Mouse (Mus musculus): ENCODE results near the gene Zbtb20.

The Zbtb20 gene

DNA sequence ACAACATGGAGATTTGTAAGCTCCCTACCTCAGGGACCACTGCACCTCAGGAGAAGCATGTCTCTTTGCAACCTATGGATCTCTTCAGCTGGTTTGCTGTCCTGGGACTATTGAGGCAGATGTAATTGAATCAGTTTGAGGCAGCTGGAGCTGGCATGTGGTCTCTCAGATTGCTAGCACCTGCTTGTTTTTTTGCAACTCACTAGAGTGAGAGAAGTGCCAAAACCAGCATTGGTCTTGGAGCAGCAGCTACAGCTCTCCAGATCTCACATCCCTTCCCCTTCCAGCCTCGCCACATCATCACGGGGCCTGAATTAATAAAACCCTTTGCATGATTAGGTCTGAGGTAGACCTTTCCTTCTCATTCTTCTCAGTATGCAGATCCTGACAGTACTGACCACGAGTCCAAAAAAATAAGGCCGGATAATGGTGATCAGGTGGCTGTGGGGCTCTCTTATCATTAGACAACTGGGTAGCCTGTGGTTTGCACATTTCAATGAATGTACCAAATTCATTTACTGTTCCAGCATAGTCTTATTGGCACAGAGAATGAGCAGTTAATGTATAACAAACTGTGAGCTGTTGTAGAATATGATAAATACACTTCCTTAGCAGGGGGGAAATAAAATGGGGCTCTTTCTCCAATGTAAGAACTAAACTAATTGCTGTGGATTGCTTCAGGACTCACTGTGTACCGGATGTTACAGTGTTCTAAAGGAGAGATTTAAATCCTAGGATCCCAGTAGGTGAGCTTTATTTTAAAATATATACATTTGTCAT is 205.4 kb downstream of the Zbtb20 start:
- DNase-seq (ENCODE audit: low spot score): no peak

DNA sequence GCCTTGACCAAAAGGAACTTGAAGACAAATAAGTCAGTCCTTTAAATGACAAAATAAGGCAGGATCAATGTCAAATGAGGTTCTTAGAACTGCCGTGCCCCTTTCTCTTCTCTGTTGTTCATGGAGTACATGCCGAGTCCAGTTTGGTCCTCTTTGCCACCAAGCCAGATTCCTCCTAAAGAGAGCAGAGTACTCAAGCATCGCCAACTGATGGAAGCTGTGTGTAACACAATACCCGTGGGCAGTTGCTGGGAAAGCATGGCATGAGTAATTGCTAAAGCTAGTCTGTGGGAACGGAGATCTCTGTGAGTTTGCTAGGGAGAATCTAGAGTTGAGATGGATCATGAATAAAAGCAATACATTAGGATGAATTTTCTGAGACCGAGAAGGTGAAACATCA is 206.3 kb downstream of the Zbtb20 start:
- DNase-seq (ENCODE audit: low spot score): no peak

DNA sequence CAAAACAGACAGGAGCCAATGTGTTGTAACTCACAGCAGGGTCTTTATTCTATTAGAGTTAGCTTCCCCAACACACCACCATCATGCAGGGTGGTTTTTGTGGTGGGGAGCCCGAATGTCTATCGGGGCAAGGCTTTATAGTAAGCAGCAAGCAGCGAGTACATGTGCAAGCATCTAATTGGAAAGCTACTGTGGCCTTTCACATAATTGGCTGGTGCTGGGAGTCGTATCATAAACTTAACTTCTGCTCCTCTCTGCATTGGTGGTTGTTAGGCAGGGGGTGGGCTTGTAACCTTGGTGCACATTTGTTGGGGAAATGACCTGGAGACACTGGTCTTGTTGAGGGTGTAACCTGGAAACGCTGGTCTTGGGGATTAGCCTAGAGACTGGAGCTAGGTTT is 207.1 kb downstream of the Zbtb20 start:
- DNase-seq (ENCODE audit: low spot score): no peak

DNA sequence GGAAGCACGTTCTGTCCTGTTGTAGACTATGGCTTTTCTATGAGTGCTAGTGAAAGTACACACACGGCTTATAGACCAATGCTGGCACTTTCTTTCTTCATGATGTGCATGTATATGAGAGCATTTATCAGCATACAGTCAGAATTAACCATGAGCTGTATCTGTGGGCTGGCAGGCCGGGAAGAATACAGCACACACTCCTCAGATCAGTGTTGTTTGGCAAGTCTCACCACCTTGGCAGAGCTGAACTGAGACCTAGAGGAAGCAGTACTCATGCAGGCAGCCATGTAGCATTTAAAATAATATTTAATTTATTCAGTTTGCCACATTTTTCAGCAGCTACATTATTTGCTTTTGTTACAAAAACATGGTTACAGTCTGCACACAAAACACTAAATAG is 214.5 kb downstream of the Zbtb20 start:
- no peak for DNase-seq (ENCODE audit: low spot score)

DNA sequence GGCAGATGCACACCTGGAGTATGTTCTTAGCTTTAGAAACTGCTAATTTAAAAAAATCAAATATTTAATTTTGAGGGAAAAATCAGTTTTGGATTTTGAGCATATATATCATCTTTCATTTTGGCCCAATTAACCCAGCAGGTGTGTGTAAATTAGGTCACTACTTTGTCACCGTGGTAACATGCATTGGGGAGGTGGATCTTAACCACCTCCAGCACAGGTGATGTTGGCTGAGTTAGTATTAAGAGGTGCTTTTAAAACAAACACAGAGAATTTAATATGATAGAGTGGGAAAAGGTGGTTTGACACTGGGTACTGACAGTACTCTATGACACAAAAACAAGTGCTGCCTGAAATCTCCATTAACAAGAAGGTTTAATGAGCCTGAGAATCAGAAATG is 218.5 kb downstream of the Zbtb20 start:
- no peak for DNase-seq (ENCODE audit: low spot score)

DNA sequence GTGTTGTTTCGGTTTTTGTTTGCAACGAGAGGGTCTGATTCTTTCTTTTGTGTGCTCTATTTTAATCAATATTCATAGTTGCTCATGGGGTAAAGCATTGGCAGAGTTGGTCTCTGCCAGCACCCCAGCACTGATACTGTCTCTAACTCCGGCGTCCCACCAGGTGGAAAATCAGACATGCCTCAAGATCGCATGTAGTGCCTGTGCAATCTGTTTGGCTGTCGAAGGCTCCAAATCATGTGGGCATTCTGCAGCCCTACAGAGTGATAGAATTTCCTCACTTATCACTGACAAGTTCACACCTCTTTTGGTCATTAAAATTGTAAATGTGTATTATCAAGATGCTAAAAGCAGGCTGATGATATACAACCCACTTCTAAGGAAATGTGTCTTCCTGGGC is 219.1 kb downstream of the Zbtb20 start:
- DNase-seq (ENCODE audit: low spot score): no peak

DNA sequence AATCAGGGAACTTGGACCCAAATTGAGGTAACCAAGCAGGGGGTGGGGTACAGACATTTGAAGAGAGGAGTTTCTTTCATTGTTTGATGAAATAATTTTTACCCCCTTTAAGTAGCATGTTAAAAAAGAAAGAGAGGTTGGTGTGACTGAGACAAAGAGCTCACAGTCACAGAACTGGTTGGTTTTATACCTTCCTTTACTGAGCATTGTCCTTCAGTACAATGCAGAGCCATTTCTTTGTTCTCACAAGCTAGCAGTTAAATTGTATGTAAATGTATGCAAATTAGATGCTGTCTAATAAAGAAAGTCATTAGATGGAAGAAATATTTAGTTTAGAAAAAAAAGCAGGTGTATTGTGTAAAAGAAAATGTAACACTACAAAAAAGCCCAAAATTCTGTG is 220.4 kb downstream of the Zbtb20 start:
- no peak for DNase-seq (ENCODE audit: low spot score)

DNA sequence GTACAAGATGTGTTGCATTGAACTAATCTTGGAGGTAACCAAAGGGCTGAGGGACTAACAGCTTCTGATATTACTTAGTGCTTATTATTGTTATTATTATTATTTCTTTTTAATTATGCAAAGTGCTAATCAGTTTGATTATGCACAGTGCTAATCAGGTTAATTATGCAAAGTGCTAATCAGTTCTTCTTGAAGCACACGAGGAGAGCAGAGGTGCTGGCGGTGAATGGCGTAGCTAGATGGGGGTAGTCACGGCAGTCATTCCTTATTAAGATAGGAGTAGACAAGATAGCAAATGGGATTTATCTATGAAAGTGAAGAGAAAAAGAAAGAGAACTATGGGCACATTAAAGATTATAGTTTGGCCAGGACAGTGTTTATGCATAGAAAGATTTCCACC is 222.5 kb downstream of the Zbtb20 start:
- DNase-seq (ENCODE audit: low spot score): no peak

DNA sequence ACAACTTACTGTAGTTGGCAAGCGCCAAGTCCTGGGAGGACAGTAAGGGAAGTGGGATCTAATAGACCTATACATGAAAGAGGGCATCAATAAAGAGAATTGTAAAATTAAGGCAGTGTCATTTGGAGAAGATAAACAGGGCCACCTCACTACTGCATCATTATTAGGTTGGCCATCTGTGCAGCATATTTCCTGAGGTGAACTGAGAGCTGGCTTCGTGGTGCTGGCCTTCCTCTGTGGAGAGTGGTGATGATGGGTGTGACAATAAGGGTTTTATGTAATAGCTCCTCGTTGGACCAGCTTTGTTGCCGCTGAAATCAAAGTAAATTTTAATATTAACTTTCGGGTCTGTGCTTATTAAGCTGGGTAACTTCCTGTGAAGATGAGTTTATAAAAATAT is 223.0 kb downstream of the Zbtb20 start:
- no peak for DNase-seq (ENCODE audit: low spot score)

DNA sequence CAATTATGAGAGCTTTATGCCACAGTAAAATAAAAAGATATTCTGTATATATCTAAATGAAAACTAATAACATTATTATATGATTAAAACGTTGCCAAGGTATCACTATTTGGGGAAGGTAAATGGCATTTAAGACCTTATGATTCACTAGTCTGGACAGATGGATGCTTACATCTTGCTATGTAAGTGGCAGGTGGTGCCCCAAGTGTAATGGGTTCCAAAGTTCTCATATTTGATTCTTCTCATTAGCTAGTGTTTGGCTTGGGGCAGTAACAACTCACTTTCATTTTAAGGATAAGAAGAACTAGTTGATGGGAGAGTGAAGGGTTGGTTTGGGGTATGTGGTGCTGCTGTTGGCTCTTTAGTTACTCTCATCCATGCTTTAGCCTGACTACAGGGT is 235.6 kb downstream of the Zbtb20 start:
- DNase-seq (ENCODE audit: low spot score): no peak

DNA sequence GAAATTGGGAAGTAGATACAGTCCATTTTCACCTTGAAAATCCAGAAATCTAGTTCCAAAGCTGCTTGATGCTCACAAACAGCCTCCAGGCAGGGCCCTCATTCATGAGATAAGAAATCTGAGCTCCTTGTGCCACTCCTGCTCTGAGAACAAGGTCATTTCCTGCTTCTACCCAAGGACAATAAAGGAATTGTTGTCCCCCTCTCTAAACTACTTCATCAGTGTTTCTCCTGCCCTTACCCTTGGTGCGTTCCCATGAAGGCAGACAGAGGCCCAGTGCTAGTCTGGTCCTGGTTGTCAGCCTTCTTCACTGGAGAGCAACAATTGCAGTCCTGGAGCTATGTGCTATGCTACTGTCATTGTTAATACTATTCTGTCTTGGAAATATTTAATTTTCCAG is 238.3 kb downstream of the Zbtb20 start:
- DNase-seq (ENCODE audit: low spot score): no peak

DNA sequence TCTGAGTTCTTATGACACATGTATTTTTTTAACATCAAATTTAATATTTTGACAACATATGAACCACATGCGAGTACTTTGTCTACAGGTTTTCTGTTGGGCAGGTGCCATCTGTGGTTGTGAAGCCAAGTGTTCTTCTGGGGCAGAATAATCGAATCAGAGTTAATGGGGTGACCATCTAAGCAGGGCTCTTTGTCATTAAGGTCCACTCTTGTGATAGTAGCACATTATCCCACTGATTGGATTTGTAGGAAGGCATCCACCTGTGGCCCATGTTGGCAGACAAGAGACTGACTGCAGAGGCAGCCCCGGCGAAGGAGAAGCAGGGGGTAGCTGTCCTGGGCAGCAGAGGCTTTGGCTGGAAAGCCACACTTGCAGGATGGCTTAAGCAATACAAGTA is 254.3 kb downstream of the Zbtb20 start:
- DNase-seq (ENCODE audit: low spot score): no peak

DNA sequence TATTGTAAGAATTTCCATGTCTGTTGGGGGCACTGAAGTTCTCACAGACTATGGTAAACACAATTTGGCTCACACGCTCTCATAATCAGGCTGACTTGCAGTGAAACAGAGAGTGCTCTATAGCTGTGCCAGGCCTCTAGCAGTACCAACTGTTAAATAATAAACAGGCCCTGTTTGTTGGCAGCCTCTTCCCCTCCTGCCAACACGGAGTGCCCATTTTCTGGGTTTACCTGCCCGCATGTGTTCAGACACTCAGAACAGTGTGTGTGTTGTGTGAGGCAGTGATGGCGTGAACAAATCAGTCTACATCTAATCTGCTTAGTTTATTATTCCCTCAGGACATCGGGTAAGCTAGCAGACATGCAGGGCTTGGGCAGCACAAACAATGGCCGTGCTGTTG is 254.9 kb downstream of the Zbtb20 start:
- peak; percentile 41 for DNase-seq (ENCODE audit: low spot score)

DNA sequence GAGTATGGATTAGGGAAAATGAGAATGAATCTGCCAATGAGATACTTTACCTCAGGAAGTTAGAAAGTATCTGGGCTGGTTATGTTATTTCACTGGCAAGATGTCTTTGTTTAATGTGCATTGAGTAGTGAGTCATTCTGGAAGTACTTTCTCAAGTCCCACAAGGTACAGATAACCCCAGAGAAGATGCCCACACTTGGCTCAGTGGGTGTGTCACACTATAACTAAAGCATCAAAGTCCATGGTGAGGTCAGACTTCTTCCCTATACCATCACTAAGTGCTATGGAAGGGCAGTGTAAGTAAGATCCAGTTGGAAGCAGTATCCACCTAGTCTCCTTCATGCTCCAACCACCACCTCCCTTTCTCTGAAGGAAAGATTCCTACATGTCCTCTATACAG is 255.4 kb downstream of the Zbtb20 start:
- DNase-seq (ENCODE audit: low spot score): no peak

DNA sequence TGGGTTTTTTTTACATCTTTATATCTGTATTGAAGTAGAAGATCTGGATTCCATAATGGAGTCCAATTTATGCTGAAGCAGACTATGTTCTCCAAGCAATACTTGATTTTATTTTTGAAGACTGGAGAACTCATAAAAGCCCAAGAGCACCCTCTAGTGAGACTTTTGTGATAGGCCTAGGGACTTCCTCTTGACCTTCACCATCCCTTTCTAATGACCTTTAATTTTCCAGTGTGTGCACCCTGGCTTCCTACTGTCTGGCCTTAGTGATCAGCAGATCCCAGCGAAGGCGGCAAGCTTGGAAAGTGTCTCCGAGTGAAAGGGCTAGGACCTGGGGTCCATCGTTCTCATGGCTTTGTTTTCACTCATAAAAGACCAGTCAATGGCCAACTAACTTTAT is 292.8 kb downstream of the Zbtb20 start:
- DNase-seq (ENCODE audit: low spot score): peak; percentile 7

DNA sequence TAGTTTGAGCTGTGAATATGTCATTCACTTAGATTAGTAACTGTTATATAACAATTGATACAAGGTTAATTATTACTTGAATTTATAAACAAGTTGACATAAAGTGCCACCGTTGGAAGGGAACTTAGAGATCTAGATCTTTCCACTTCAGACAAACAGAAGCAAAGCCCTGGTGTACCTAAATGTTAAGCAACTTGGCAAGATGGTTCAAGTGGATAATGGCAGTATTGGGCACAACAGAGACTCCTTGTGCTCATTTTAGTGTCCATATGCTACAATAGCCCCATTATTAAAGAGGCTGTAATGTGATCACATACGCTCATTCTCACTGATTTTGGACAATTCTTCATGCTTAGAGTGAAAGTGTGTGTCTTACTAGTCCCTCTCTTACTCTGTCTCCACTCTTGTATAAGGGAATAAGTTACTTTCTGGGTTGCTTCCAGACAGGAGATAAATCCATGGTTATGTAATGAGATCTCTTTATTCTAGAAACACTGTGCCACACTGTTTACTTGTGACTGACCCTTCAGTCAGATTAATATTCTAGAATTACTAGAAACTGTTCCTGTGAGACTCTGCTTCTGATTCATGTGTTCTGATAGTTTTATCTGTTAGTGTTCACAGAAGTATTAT is 293.7 kb downstream of the Zbtb20 start:
- no peak for DNase-seq (ENCODE audit: low spot score)

DNA sequence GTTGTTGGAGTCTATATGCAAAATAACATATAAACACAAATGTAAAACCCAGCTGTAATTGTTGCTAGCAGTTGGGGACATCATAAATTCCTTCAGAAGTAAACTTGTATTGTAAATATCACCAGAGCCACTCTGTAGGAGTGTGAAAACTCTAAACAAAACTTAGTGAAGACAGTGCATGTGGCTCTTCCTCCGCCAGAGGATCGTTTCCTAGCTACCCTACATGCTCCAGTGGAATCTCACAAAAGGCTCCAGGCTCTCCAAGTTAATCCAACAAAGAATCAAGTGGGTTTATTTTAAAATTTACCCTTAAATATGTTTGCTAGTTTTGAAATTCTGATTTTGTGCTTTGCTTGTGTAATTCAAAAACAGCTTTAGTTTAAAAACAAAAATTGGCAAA is 296.5 kb downstream of the Zbtb20 start:
- no peak for DNase-seq (ENCODE audit: low spot score)

DNA sequence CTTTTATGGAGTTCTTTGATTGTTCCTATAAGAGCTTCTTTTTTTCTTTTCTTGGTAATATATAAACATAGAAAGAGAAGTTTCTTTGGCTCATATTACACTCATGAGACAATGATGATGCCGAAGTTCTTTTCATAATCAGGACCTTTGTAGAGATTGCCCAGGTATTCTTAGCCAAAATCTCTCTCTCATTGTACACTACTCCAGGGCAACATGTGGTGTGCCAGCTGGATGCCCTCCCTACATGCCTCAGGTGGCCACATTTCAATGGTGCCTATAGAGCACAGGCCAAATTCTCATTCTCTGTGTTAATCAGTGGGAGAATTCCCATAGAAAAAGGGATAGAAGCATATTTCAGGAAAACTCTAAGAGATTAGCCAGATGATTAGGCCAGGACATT is 297.2 kb downstream of the Zbtb20 start:
- no peak for DNase-seq (ENCODE audit: low spot score)

DNA sequence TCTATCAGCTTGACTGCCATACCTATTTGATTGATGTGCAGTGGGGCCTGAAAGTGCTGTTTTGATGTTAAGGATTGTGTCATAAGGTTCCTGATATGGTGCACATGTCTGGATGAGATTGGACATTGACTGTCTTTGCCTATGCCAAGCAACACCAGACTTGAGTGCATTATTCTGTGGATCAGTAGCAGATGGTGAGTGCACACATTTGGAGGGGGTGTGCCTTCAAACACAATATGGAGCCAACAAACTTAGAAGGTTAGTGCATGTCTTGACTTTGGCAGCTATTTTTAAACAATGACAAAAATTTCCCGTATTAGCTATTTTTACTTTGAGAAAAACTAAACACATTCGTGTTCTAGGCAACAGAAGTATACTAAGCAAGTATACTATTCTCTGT is 299.1 kb downstream of the Zbtb20 start:
- DNase-seq (ENCODE audit: low spot score): no peak

DNA sequence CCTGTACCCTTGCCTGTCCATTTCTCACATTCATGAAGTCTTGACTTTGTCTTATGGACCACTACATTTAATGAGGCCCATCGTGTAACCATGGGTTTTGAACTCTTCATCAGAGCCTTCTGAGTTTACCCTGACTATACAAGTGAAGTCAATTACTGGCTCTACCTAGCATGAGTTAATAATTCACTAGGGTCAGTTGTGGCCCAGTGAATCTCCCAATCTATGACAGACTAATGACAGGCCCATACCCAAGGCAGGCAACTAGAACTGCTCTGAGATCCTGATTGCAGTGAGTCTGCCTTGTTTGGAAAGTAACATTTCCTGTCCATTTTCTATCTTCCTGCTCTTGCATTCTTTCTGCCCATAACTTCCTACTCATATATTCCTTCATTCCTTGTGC is 305.4 kb downstream of the Zbtb20 start:
- DNase-seq (ENCODE audit: low spot score): no peak

DNA sequence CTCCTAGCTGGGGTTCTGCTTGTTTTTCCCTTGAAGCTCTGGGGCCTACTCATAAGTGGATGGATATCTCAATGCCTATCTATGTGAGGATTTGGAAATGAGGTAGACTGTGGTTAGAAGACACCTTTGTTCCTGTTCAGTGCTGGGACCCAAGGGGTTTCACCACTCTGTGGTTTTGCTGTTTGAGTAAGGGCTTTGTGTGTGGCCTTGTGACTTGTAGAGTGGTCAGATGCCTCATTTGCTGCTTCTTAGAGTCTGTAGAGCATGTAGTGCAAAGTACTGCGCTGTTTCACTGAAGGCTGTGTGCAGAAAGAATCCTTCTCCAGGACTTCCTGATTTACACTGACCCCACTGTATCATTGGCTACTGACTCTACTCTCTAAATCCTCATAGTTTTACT is 314.7 kb downstream of the Zbtb20 start:
- no peak for DNase-seq (ENCODE audit: low spot score)

DNA sequence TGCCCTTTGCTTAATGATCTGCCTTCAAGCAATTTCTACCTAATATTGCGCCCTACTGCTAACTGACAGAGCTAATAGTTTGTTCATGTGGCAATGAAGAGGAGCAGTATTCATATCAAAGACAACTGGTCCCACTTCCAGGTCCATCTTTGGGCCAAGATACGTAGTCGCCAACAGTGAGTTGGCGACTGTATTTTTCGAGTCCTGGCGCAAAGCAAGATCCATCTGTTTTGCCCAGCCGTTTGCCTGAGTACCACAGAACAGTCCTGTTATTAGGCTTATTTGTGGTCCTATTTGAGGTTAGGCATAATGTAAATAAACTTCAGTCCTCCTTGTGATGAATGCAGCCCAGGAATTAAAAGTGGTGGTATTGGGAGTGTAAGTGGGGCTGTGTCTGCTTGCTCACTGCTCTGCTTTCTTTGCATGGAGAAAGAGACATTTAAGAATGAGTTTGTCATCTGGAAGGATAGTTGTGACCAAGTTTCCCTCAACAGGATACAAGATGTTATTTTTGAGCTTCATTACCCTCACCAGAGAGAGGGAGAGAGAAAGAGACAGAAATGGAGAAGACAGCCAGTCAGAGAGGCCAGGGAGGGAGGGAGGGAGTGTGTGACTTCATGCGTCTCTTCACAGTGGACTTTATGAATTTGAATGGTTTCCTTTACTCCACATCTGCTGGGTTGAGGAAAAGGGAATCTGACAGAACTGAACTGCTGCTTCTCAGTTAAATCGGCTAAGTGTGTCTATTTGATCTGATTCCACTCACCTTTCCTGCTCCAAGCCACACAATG is 315.6 kb downstream of the Zbtb20 start:
- no peak for DNase-seq (ENCODE audit: low spot score)

DNA sequence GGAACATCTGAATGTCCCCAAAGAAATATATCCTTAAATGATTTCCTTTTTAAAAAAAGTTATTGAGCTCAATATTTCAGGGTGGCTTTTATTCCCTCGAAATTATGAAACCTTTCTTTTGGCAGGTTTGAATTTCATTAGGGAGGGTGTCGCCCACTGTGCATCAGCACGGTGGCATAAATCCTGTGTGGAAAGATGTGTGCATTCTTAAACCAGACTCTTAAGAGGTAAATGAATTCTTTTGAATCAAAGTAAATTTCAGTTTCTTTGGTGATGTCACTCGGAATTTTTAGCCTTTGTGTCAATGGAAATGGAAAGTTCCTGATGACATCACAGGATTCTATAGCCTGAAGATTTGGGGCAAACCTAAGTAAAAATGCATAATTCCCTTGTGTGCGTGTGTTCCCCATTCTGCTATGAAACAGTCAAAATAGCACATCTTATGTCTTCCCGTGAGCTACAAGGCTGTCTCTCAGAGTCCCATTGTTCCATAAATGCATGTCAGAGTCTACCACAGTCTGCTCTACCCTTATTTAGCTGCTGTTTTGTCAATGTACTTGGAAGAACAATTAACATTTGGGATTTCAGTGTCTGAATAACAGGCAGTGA is 318.1 kb downstream of the Zbtb20 start:
- DNase-seq (ENCODE audit: low spot score): no peak

All from left cerebral cortex, adult 11 months (tissue).